Mouse (Mus musculus): ENCODE data around the gene Sbds.

Sbds gene

DNA sequence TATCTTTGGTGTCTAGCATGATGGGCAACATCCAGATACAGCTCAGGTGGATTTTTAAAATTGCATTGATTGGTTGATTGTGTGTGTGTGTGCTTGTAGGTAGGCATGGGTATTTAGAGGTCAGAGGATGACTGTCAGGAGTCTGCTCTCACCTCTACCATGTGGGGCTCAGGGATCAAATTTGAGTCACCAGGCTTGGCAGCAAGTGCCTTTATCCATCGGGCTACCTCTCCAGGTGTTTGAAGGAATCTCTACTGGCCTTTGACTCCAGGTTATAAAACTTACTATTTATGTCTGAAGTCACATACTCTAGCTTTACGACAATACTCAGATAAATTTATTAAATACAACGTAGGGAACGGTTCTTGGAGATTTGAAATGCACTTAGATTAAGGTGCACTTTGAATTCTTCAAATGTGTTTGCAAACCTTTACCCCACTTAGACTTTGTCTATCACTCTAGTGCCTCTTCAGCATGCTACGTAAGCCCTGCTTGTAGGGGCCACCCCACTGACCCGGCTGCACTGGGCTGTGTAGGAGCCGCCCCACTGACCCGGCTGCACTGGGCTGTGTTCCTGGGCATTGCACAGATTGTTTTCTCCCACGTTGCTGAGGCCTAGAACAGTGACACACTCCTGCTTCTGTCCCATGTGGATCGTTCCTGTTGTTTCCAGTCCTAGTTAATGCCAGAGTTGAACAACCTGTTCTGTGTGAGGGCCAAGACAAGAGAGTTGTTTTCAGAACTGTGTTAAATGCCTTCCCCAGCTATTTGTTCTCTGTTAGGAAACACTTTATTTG, 54.9 kb downstream of the Sbds start:
- DNase-seq (ENCODE audit: low read depth): no peak

DNA sequence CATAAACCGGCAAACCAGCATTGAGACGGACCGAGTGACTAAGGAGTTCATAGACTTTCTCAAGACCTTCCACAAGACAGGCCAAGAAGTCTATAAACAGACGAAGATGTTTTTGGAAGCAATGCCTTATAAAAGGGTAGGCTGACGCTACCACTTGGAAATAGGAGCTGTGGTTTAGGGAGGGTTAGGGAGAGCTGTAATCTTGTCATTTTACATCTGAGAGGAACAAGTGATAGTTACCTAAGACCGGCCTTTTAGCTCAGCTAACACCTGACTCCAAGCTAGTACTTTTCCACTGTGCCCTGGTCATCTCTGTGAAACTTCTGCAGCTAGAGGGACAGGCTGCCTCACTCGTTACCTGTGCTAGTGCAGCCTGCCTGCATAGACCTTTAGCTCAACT, 57.3 kb downstream of the Sbds start:
- DNase-seq (ENCODE audit: low read depth): no peak

DNA sequence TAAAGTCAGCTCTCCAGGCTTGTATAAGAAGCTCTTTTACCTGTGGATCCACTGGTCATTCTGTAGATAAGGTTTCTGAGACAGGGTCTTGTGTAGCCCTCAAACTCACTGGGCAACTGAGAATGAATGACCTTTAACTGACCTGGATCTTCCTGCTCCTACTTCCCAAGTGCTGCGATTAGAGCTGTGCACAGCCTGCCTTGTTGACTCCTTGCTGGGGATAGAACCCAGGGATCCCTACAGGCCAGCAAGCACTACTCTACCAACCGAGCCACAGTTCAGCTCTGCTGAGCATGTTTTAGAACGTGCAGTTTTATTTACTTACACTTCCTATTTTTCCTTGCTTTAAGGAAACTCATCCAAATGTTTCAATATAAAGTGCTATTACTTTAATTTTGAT, 57.9 kb downstream of the Sbds start:
- no peak for DNase-seq (ENCODE audit: low read depth)

DNA sequence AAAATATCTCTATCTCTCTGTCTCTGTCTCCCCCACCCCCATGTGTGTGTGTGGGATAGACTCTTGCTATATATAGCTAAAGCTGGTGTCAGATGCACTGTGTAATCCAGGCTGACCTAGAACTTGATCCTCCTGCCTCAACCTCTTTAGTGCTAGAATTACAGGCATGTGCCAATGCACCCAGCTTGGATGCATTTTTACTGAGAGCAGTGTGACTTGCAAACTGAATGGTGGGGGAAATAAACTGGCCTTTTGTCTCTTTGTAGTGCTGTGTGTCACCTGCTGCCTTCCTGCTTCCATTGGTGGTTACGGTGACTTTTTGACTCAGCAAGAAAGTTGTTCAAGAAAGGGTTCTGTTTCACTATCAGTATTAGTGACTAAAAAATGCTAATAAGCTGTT, 59.0 kb downstream of the Sbds start:
- peak; percentile 53 for DNase-seq (ENCODE audit: low read depth)
